Mouse (Mus musculus) retina, postnatal 7 days (tissue): ENCODE data around the gene 2510009E07Rik.

Experiments
- DNase-seq: peaks from one replicate; pipeline ENCODE4 v3.0.0-alpha.2; 2012; ENCODE audit warnings: low read depth, low spot score

The 2510009E07Rik gene

GRCm38 (mm10) chr16:21636156-21636853, 58.2 kb downstream of the 2510009E07Rik start:
- no peak for DNase-seq

GRCm38 (mm10) chr16:21634460-21634859, 60.0 kb downstream of the 2510009E07Rik start:
- no peak for DNase-seq

GRCm38 (mm10) chr16:21631815-21632222, 62.6 kb downstream of the 2510009E07Rik start:
- no peak for DNase-seq

- no peak for DNase-seq
These were observed 63.9 kb downstream of the 2510009E07Rik start for GRCm38 (mm10) chr16:21630614-21631013.

GRCm38 (mm10) chr16:21628061-21628591, 66.3 kb downstream of the 2510009E07Rik start:
- DNase-seq, result no peak

GRCm38 (mm10) chr16:21627248-21627647, 67.2 kb downstream of the 2510009E07Rik start:
- DNase-seq, result no peak

- DNase-seq, result no peak
These were observed 68.5 kb downstream of the 2510009E07Rik start for GRCm38 (mm10) chr16:21625784-21626634.

GRCm38 (mm10) chr16:21620630-21621029, 73.8 kb downstream of the 2510009E07Rik start:
- DNase-seq, result no peak

- peak; percentile 35 for DNase-seq
These were observed 78.7 kb downstream of the 2510009E07Rik start for GRCm38 (mm10) chr16:21615802-21616201.

- no peak for DNase-seq
These were observed 84.0 kb downstream of the 2510009E07Rik start for GRCm38 (mm10) chr16:21610473-21610872.

- no peak for DNase-seq
These were observed 86.1 kb downstream of the 2510009E07Rik start for GRCm38 (mm10) chr16:21608176-21608865.

GRCm38 (mm10) chr16:21607651-21608040, 86.8 kb downstream of the 2510009E07Rik start:
- DNase-seq, result no peak

- no peak for DNase-seq
These were observed 87.3 kb downstream of the 2510009E07Rik start for GRCm38 (mm10) chr16:21607021-21607650.

GRCm38 (mm10) chr16:21606249-21607020, 88.0 kb downstream of the 2510009E07Rik start:
- DNase-seq, result no peak

GRCm38 (mm10) chr16:21604354-21604753, 90.1 kb downstream of the 2510009E07Rik start:
- no peak for DNase-seq
